Mouse (Mus musculus) kidney, embryonic 14.5 days (tissue): ENCODE measurements around the gene Olfr1079. TPM values are rescaled to one million over a fixed set of nuclear protein-coding genes. Genes with fewer than 3 reads are reported as not detected.
"Not testable (repeated sequence)": the region's sequence is repeated elsewhere in the genome, so short reads cannot be mapped to it uniquely, and the experiment has no call there.

Experiments used
- ATAC-seq: fragments of 200-750 bp; cut with Nextera tagmentation; 2 replicates; pipeline ENCODE4 v1.8.0; 2017; ENCODE audit warnings: moderate number of reproducible peaks, mild to moderate bottlenecking, moderate TSS enrichment, moderate library complexity; ENCODE audit not compliant: low FRiP score, low TSS enrichment
- H3K27ac ChIP-seq: fragments of 300-500 bp; sonication (generic); 2 replicates; pipeline ENCODE4 v1.5.1; 2014; ENCODE audit warnings: low read depth, mild to moderate bottlenecking, low read length, moderate library complexity, mixed read lengths
- H3K27me3 ChIP-seq: fragments of 300-500 bp; sonication (generic); 2 replicates; pipeline ENCODE4 v1.6.1; 2014; ENCODE audit warnings: mild to moderate bottlenecking, low read length; ENCODE audit not compliant: control insufficient read depth, insufficient read depth
- H3K36me3 ChIP-seq: fragments of 300-500 bp; sonication (generic); 2 replicates; pipeline ENCODE4 v1.6.1; 2014; ENCODE audit warnings: low read length, mixed read lengths; ENCODE audit not compliant: control insufficient read depth, insufficient read depth
- H3K4me1 ChIP-seq: fragments of 300-500 bp; sonication (generic); 2 replicates; pipeline ENCODE4 v1.6.1; 2014; ENCODE audit warnings: low read length, mixed read lengths; ENCODE audit not compliant: control insufficient read depth, insufficient read depth
- H3K4me2 ChIP-seq: fragments of 300-500 bp; sonication (generic); replicated peaks from 2 replicates; pipeline ENCODE4 v1.6.1; 2014; ENCODE audit warnings: low read depth, mild to moderate bottlenecking, low read length
- H3K4me3 ChIP-seq: fragments of 300-500 bp; sonication (generic); 2 replicates; pipeline ENCODE4 v1.5.1; 2014; ENCODE audit warnings: mild to moderate bottlenecking, low read length
- H3K9ac ChIP-seq: fragments of 300-500 bp; sonication (generic); 2 replicates; pipeline ENCODE4 v1.6.1; 2014; ENCODE audit warnings: low read depth, mild to moderate bottlenecking, low read length, moderate library complexity
- H3K9me3 ChIP-seq: fragments of 300-500 bp; sonication (generic); 2 replicates; pipeline ENCODE4 v1.6.1; 2016; ENCODE audit warnings: low read length; ENCODE audit not compliant: control insufficient read depth
- WGBS: fragments of 180-500 bp; shearing (Covaris S2); extraction: QIAGEN DNeasy Blood & Tissue Kit; methylation state at CpG from one replicate; pipeline ENCODE4 v1.1.7; 2014; 5-methylcytosine and 5-hydroxymethylcytosine counted together
- polyA plus RNA-seq: library from polyadenylated mRNA; unstranded; fragments of >200 nt; fragmentation: Nextera tagmentation; extraction: Ambion mirVana; gene quantifications from 2 replicates; pipeline ENCODE4 v1.2.1, GENCODE M21; 2014

The Olfr1079 gene
- not detected in 2 replicates for polyA plus RNA-seq

- H3K9me3 ChIP-seq, result no peaks in the 10 kb centered on the region
- no peak within 1 kb of the TSS for H3K4me2 ChIP-seq
- no peaks in the 10 kb centered on the region for H3K36me3 ChIP-seq
- WGBS, result 81% methylated on average over 1 of the region's 1 CpGs
- no peaks in the 10 kb centered on the region for H3K27me3 ChIP-seq
- H3K27ac ChIP-seq, result no peak within 1 kb of the TSS
- no peaks in the 10 kb centered on the region for H3K4me1 ChIP-seq
- no peak within 1 kb of the TSS for H3K4me3 ChIP-seq
- H3K9ac ChIP-seq, result no peak within 1 kb of the TSS
- no peak for ATAC-seq
These were observed at the start of gene Olfr1079 for GRCm38 (mm10) chr2:86542380-86542779. Gene Olfr1079, minus strand, starts transcription at chr2:86542480.

GRCm38 (mm10) chr2:86558135-86558534, 15.9 kb upstream of the Olfr1079 start, which contains the start of gene Olfr1080:
Gene Olfr1080, minus strand, starts transcription at chr2:86558235.
- H3K4me1 ChIP-seq, H3K9ac ChIP-seq, H3K4me3 ChIP-seq, H3K27me3 ChIP-seq, H3K9me3 ChIP-seq, H3K4me2 ChIP-seq, H3K36me3 ChIP-seq, ATAC-seq, H3K27ac ChIP-seq: not testable (repeated sequence)

- Histone ChIP-seq H3K4me2 (no peak overlapping the region), H3K27me3 (no peaks in the 10 kb centered on the region), H3K27ac (no peak overlapping the region), H3K4me3 (no peak overlapping the region), H3K9ac (no peak overlapping the region), H3K4me1 (no peaks in the 10 kb centered on the region), H3K9me3 (no peaks in the 10 kb centered on the region), H3K36me3 (no peaks in the 10 kb centered on the region)
- no peak for ATAC-seq
- 78% methylated on average over 1 of the region's 1 CpGs for WGBS
These were observed 11.3 kb downstream of the Olfr1079 start for GRCm38 (mm10) chr2:86530991-86531390.

- Histone ChIP-seq H3K9ac (no peak within 1 kb of the TSS), H3K4me2 (no peak within 1 kb of the TSS), H3K27me3 (no peaks in the 10 kb centered on the region), H3K36me3 (no peaks in the 10 kb centered on the region), H3K27ac (no peak within 1 kb of the TSS), H3K9me3 (no peaks in the 10 kb centered on the region), H3K4me3 (no peak within 1 kb of the TSS), H3K4me1 (no peaks in the 10 kb centered on the region)
- WGBS, result 90% methylated on average over 1 of the region's 1 CpGs
- no peak for ATAC-seq
These were observed 34.1 kb downstream of the Olfr1079 start, which contains the start of gene Olfr1076 for GRCm38 (mm10) chr2:86508161-86508560. Gene Olfr1076, plus strand, starts transcription at chr2:86508461.

GRCm38 (mm10) chr2:86487286-86487685, 55.0 kb downstream of the Olfr1079 start, which contains the start of gene Olfr228:
Gene Olfr228, minus strand, starts transcription at chr2:86487386.
- H3K4me3 ChIP-seq, result no peak within 1 kb of the TSS
- no peak within 1 kb of the TSS for H3K9ac ChIP-seq
- H3K9me3 ChIP-seq, result no peaks in the 10 kb centered on the region
- H3K27me3 ChIP-seq, result no peaks in the 10 kb centered on the region
- no peak for ATAC-seq
- H3K36me3 ChIP-seq, result no peaks in the 10 kb centered on the region
- 35% methylated on average over 1 of the region's 1 CpGs for WGBS
- H3K4me2 ChIP-seq, result no peak within 1 kb of the TSS
- no peaks in the 10 kb centered on the region for H3K4me1 ChIP-seq
- no peak within 1 kb of the TSS for H3K27ac ChIP-seq

Other genes starting within 250 kb of the Olfr1079 start
- gene Olfr1053, start 227.2 kb downstream of the Olfr1079 start, polyA plus RNA-seq, result not detected in 2 replicates
- not detected in 2 replicates for gene Olfr1054, start 207.0 kb downstream of the Olfr1079 start, polyA plus RNA-seq
- not detected in 2 replicates for gene Olfr1055, start 192.2 kb downstream of the Olfr1079 start, polyA plus RNA-seq
- gene Olfr1056, start 180.0 kb downstream of the Olfr1079 start, polyA plus RNA-seq, result not detected in 2 replicates
- gene Olfr1057, start 164.1 kb downstream of the Olfr1079 start, polyA plus RNA-seq, result not detected in 2 replicates
- not detected in 2 replicates for gene Olfr1058, start 153.9 kb downstream of the Olfr1079 start, polyA plus RNA-seq
- gene Olfr1061, start 128.4 kb downstream of the Olfr1079 start, polyA plus RNA-seq, result not detected in 2 replicates
- gene Olfr1062, start 115.7 kb downstream of the Olfr1079 start, polyA plus RNA-seq, result not detected in 2 replicates
- not detected in 2 replicates for gene Olfr1065, start 91.9 kb downstream of the Olfr1079 start, polyA plus RNA-seq
- gene Olfr1066, start 86.2 kb downstream of the Olfr1079 start, polyA plus RNA-seq, result not detected in 2 replicates
- gene Olfr228, start 55.1 kb downstream of the Olfr1079 start, polyA plus RNA-seq, result not detected in 2 replicates
- not detected in 2 replicates for gene Olfr1076, start 34.0 kb downstream of the Olfr1079 start, polyA plus RNA-seq
- gene Olfr1080, start 15.8 kb upstream of the Olfr1079 start, polyA plus RNA-seq, result not detected in 2 replicates
- not detected in 2 replicates for gene Olfr1082, start 56.5 kb upstream of the Olfr1079 start, polyA plus RNA-seq
- gene Olfr1084, start 97.2 kb upstream of the Olfr1079 start, polyA plus RNA-seq, result not detected in 2 replicates
- not detected in 2 replicates for gene Olfr1085, start 119.5 kb upstream of the Olfr1079 start, polyA plus RNA-seq
- not detected in 2 replicates for gene Olfr1086, start 137.6 kb upstream of the Olfr1079 start, polyA plus RNA-seq
- gene Olfr1087, start 155.9 kb upstream of the Olfr1079 start, polyA plus RNA-seq, result not detected in 2 replicates
- gene Olfr1089, start 191.2 kb upstream of the Olfr1079 start, polyA plus RNA-seq, result not detected in 2 replicates
- not detected in 2 replicates for gene Olfr1090, start 216.5 kb upstream of the Olfr1079 start, polyA plus RNA-seq
- not detected in 2 replicates for gene Olfr1093, start 240.0 kb upstream of the Olfr1079 start, polyA plus RNA-seq